Mouse (Mus musculus): Measurements from ENCODE around the gene Tnfrsf4. TPM values are rescaled to one million over a fixed set of nuclear protein-coding genes. Genes with fewer than 3 reads are reported as not detected.

Gene Tnfrsf4
- 1.5 and 1.7 TPM in 2 replicates for polyA plus RNA-seq (2012; ENCODE audit: insufficient read depth, insufficient read length, missing spikeins)

DNA sequence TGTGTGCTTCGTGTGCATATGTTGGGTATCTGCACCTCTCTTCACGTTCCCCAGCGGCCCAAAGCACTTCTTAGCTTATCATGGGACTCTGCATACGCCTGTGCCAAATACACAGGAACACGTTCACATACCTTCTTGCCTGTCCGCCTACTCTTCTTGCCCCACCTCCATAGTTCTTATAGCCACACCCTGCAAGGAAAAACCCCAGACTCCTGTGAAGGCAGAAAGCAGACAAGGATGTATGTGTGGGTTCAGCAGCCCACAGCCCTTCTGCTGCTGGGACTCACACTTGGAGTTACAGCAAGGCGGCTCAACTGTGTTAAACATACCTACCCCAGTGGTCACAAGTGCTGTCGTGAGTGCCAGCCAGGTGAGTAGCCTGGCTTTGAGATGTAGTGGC lies at the start of gene Tnfrsf4:
Tnfrsf4 (plus strand) TSS at position 207 of the 400 bp plus-strand sequence.
- TF ChIP-seq CTCF (IDR thresholded peaks at IDR 0.05; ENCODE audit: low read depth, low read length) (no peak), POLR2A (IDR thresholded peaks at IDR 0.05; ENCODE audit: borderline replicate concordance, low read depth, low read length) (no peak)
- Histone ChIP-seq H3K4me1 (ENCODE audit: control insufficient read depth, insufficient read depth, low read length) (no peaks in the 10 kb centered on the region), H3K27ac (ENCODE audit: insufficient read depth, low read depth, low read length) (no peak within 1 kb of the TSS), H3K4me3 (ENCODE audit: insufficient read depth, low read length) (no peak within 1 kb of the TSS)

- Histone ChIP-seq H3K4me1 (ENCODE audit: control insufficient read depth, insufficient read depth, low read length) (peaks cover 16% of the 10 kb centered on the region), H3K27ac (ENCODE audit: insufficient read depth, low read depth, low read length) (no peak overlapping the region), H3K4me3 (ENCODE audit: insufficient read depth, low read length) (no peak overlapping the region)
- TF ChIP-seq CTCF (IDR thresholded peaks at IDR 0.05; ENCODE audit: low read depth, low read length) (no peak), POLR2A (IDR thresholded peaks at IDR 0.05; ENCODE audit: borderline replicate concordance, low read depth, low read length) (no peak)
Measured at GRCm38 (mm10) chr4:155964396-155964795, 49.2 kb upstream of the Tnfrsf4 start.

GRCm38 (mm10) chr4:155969043-155969653 lies 44.5 kb upstream of the Tnfrsf4 start:
- no peak for TF ChIP-seq CTCF (IDR thresholded peaks at IDR 0.05; ENCODE audit: low read depth, low read length)
- no peak for TF ChIP-seq POLR2A (IDR thresholded peaks at IDR 0.05; ENCODE audit: borderline replicate concordance, low read depth, low read length)

GRCm38 (mm10) chr4:155970286-155970685 lies 43.4 kb upstream of the Tnfrsf4 start:
- no peaks in the 10 kb centered on the region for H3K4me1 ChIP-seq (ENCODE audit: control insufficient read depth, insufficient read depth, low read length)

More at GRCm38 (mm10) chr4:155969043-155969653, 44.5 kb upstream of the Tnfrsf4 start:
- no peak overlapping the region for H3K27ac ChIP-seq (ENCODE audit: insufficient read depth, low read depth, low read length)
- H3K4me1 ChIP-seq (ENCODE audit: control insufficient read depth, insufficient read depth, low read length) = no peaks in the 10 kb centered on the region
- H3K4me3 ChIP-seq (ENCODE audit: insufficient read depth, low read length) = no peak overlapping the region

DNA sequence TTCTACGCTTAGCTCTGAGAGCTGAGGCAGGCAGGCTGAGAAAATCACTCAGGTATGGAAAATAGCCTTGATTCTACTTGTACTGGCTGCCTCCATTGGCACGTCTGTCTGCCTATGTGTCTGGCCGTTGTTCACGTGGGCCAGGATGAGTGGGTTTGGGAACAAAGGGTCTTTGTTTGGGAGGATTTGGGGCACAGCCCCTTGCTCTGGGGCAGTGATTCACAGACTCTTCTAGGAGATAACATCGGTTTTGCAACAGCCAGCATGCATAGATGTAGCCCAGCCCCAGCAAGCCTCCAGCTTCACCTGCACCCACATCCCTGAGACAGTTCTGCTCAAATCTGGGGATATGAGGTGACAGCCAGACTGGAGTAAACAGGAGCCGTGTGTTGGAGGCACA lies 41.0 kb upstream of the Tnfrsf4 start:
- Histone ChIP-seq H3K4me1 (ENCODE audit: control insufficient read depth, insufficient read depth, low read length) (no peaks in the 10 kb centered on the region), H3K27ac (ENCODE audit: insufficient read depth, low read depth, low read length) (no peak overlapping the region), H3K4me3 (ENCODE audit: insufficient read depth, low read length) (no peak overlapping the region)
- TF ChIP-seq POLR2A (IDR thresholded peaks at IDR 0.05; ENCODE audit: borderline replicate concordance, low read depth, low read length) (no peak), CTCF (IDR thresholded peaks at IDR 0.05; ENCODE audit: low read depth, low read length) (no peak)

More at GRCm38 (mm10) chr4:155970286-155970685, 43.4 kb upstream of the Tnfrsf4 start:
- TF ChIP-seq POLR2A (IDR thresholded peaks at IDR 0.05; ENCODE audit: borderline replicate concordance, low read depth, low read length) (no peak), CTCF (IDR thresholded peaks at IDR 0.05; ENCODE audit: low read depth, low read length) (no peak)
- Histone ChIP-seq H3K27ac (ENCODE audit: insufficient read depth, low read depth, low read length) (no peak overlapping the region), H3K4me3 (ENCODE audit: insufficient read depth, low read length) (no peak overlapping the region)

DNA sequence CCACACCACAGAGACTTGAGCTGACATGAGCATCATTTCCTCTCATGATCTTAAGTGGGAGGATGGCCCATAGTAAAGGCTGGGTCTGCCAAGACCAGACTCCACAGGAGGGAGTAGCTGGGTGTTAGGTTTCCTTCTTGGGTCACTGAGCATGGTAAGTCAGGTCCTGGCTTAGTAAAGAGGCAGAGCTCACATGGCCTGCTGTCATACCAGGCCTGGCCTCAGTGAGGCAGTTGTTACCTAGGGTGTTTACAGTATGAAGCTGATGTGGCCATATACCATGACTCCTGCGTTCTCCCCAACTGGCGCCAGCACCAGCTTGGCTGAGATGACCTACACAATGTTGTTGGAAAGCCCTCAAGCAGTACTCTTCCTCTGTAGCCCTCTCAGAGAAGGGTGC lies 40.4 kb upstream of the Tnfrsf4 start:
- no peak for TF ChIP-seq POLR2A (IDR thresholded peaks at IDR 0.05; ENCODE audit: borderline replicate concordance, low read depth, low read length)
- no peak for TF ChIP-seq CTCF (IDR thresholded peaks at IDR 0.05; ENCODE audit: low read depth, low read length)
- Histone ChIP-seq H3K4me1 (ENCODE audit: control insufficient read depth, insufficient read depth, low read length) (no peaks in the 10 kb centered on the region), H3K4me3 (ENCODE audit: insufficient read depth, low read length) (no peak overlapping the region), H3K27ac (ENCODE audit: insufficient read depth, low read depth, low read length) (no peak overlapping the region)

DNA sequence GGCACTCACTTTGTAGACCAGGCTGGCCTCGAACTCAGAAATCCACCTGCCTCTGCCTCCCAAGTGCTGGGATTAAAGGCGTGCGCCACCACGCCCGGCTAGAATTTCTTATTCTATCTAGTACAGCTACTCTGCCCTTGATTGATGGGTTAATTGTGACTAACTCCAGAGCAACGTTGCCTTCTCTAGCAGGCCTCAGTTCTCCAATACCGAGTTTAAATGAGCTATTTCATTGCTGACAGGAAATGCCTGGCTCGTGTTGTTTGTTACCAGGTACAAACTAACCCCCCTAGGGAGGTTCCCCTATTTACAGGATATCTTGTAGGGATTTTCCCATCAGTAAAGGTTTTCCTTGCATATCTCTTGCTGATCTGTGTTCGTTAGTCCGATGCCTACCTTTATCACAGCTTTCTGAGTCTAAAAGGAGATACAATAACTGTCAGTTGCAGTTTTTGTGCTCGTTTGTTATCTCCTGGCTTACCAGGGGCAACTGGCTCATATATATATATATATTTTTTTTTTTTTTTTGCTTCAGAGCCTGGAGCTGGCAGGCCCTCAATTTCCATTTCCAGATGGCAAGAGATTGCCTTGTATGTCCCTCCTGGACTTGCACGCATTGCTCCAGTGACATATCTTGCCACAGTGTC lies 32.1 kb upstream of the Tnfrsf4 start:
- TF ChIP-seq POLR2A (IDR thresholded peaks at IDR 0.05; ENCODE audit: borderline replicate concordance, low read depth, low read length) (no peak), CTCF (IDR thresholded peaks at IDR 0.05; ENCODE audit: low read depth, low read length) (no peak)
- no peaks in the 10 kb centered on the region for H3K4me1 ChIP-seq (ENCODE audit: control insufficient read depth, insufficient read depth, low read length)
- H3K27ac ChIP-seq (ENCODE audit: insufficient read depth, low read depth, low read length) = no peak overlapping the region
- H3K4me3 ChIP-seq (ENCODE audit: insufficient read depth, low read length) = no peak overlapping the region

GRCm38 (mm10) chr4:155983788-155984187 lies 29.9 kb upstream of the Tnfrsf4 start:
- no peak for TF ChIP-seq POLR2A (IDR thresholded peaks at IDR 0.05; ENCODE audit: borderline replicate concordance, low read depth, low read length)
- TF ChIP-seq CTCF (IDR thresholded peaks at IDR 0.05; ENCODE audit: low read depth, low read length) = no peak
- Histone ChIP-seq H3K4me1 (ENCODE audit: control insufficient read depth, insufficient read depth, low read length) (no peaks in the 10 kb centered on the region), H3K4me3 (ENCODE audit: insufficient read depth, low read length) (no peak overlapping the region), H3K27ac (ENCODE audit: insufficient read depth, low read depth, low read length) (no peak overlapping the region)

DNA sequence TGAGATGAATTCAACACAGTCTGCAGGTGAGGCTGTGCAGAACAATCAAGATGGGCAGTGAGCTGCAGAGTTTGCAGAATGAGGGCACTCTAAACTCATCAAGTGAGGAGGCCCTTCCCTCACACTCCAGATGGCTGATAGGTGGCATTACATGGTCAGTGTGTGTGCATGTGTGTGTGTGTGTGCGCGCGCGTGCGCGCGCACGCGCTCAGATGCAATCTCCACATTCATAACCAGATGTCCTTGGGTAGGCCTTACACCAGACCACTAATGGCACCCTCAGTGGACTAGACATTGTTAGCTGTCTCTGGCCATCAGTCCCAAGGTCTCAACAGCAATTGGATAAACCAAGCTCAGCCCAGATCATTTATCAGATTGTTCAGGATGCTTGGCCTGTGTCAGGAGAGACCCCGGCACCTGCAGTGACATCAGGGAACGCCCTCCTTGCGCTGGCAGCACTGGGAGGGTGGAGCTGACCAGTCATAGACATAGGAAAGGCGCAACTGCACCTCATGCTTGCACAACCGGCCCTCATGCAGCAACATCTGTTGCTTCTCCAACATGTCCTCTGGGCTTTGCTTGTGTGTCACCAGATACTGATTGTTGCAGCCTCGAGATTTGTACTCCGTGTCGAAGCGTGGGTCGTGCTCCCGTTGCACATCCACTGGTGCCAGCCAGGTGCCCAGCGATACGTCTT lies 22.3 kb upstream of the Tnfrsf4 start:
- Histone ChIP-seq H3K4me3 (ENCODE audit: insufficient read depth, low read length) (peak overlapping the region; percentile 95), H3K27ac (ENCODE audit: insufficient read depth, low read depth, low read length) (no peak overlapping the region), H3K4me1 (ENCODE audit: control insufficient read depth, insufficient read depth, low read length) (peaks cover 13% of the 10 kb centered on the region)
- TF ChIP-seq POLR2A (IDR thresholded peaks at IDR 0.05; ENCODE audit: borderline replicate concordance, low read depth, low read length) = no peak
- TF ChIP-seq CTCF (IDR thresholded peaks at IDR 0.05; ENCODE audit: low read depth, low read length) = no peak

- H3K4me3 ChIP-seq (ENCODE audit: insufficient read depth, low read length) = peak overlapping the region; percentile 95
- H3K27ac ChIP-seq (ENCODE audit: insufficient read depth, low read depth, low read length) = peak overlapping the region; percentile 90
- H3K4me1 ChIP-seq (ENCODE audit: control insufficient read depth, insufficient read depth, low read length) = peaks cover 13% of the 10 kb centered on the region
- TF ChIP-seq POLR2A (IDR thresholded peaks at IDR 0.05; ENCODE audit: borderline replicate concordance, low read depth, low read length) (no peak), CTCF (IDR thresholded peaks at IDR 0.05; ENCODE audit: low read depth, low read length) (no peak)
Measured at GRCm38 (mm10) chr4:155991908-155992230, 21.8 kb upstream of the Tnfrsf4 start.
